Mouse (Mus musculus): ENCODE measurements around the gene Bag6. TPM values are rescaled to one million over a fixed set of nuclear protein-coding genes. Genes with fewer than 3 reads are reported as not detected.

Bag6 gene
- polyA plus RNA-seq, 1 experiment, result 411 TPM

DNA sequence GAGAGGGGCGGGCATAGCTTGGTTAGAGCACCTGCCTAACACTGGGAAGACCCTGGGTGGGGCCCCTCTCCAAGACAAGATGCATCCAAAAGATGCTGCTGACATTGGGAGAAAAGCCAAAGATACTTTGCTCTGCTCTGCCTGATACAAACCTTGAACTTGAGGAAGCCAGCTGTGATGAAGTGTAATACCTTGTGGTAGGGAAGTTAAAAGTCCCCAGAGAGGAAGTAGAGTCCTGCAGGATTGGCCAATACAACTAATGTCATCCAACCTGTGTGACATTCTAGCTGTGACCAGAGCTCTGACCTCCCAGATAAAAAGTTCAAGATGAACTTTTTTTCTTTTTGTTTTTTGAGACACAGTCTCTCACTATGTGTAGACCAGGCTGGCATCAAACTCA, 9.9 kb upstream of the Bag6 start:
- Histone ChIP-seq H3K36me3 (ENCODE audit: control insufficient read depth, insufficient read depth, low read length) (no peaks in the 10 kb centered on the region), H3K27ac (ENCODE audit: control insufficient read depth, insufficient read depth, low read length) (no peak overlapping the region), H3K4me3 (ENCODE audit: control insufficient read depth, insufficient read depth, low read length) (no peak overlapping the region), H3K27me3 (ENCODE audit: control insufficient read depth, insufficient read depth, low read length) (no peaks in the 10 kb centered on the region), H3K4me1 (replicated peaks; ENCODE audit: control insufficient read depth, insufficient read depth, low read length) (peaks cover 27% of the 10 kb centered on the region)
- DNase-seq, result no peak
- TF ChIP-seq CTCF (IDR thresholded peaks at IDR 0.05; ENCODE audit: borderline replicate concordance, control insufficient read depth, extremely low read depth, insufficient read depth, low read length, poor library complexity) (no peak), POLR2A (IDR thresholded peaks at IDR 0.05; ENCODE audit: control insufficient read depth, extremely low read depth, insufficient read depth, low read length, poor library complexity) (no peak)
- 96% methylated on average over 1 of the region's 1 CpGs for WGBS

DNA sequence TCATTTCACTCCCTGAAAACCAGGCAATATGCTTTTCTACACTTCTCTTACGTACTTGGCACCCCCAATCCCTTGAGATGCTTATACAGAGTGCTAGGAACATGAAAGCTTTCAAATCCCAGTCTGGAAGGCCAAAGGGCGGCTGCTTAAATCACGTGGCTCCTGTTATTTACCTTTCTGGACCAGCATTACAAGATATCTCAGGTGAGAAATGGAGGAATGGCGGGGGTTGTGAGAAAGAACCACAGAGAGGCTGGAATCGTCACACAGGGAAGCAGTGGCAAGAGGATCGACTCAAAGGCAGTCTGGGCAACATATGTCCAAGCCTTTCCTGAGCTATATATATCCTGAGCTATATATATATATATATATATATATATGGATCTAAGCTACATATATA, 9.4 kb upstream of the Bag6 start:
- no peak overlapping the region; the same call in 1 of the 2 replicates for H3K4me3 ChIP-seq (ENCODE audit: control insufficient read depth, insufficient read depth, low read length)
- 60% methylated on average over 6 of the region's 6 CpGs for WGBS
- no peak overlapping the region for H3K27ac ChIP-seq (ENCODE audit: control insufficient read depth, insufficient read depth, low read length)
- H3K4me1 ChIP-seq (replicated peaks; ENCODE audit: control insufficient read depth, insufficient read depth, low read length), result peaks cover 22% of the 10 kb centered on the region
- no peak for TF ChIP-seq POLR2A (IDR thresholded peaks at IDR 0.05; ENCODE audit: control insufficient read depth, extremely low read depth, insufficient read depth, low read length, poor library complexity)
- DNase-seq, result no peak
- H3K36me3 ChIP-seq (ENCODE audit: control insufficient read depth, insufficient read depth, low read length), result no peaks in the 10 kb centered on the region
- H3K27me3 ChIP-seq (ENCODE audit: control insufficient read depth, insufficient read depth, low read length), result no peaks in the 10 kb centered on the region

DNA sequence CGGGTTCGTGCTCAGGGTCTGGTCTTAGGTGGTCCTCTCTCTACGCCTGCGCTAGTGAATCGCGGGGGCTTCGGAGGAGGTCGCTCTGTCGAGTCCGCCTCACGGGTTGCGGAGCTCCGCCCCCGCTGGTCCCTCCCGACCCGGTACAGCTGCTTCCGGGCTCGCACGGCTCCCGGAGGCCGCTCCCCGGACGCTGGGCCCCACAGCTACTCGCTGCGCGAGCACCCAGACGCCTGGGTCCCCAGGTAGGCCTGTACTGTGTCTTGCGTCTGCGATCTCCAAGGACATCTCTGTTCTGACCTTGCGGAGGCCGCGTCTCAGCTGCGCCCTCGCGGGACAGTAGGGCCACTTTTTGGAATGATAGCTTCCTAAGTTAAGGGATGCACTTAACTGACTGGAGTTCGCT, 8.8 kb upstream of the Bag6 start, which contains the start of gene D17H6S53E:
D17H6S53E (plus strand) TSS at position 168 of the 406 bp plus-strand sequence.
- peak; percentile 85 for DNase-seq
- Histone ChIP-seq H3K4me1 (replicated peaks; ENCODE audit: control insufficient read depth, insufficient read depth, low read length) (peaks cover 22% of the 10 kb centered on the region), H3K36me3 (ENCODE audit: control insufficient read depth, insufficient read depth, low read length) (no peaks in the 10 kb centered on the region), H3K27ac (ENCODE audit: control insufficient read depth, insufficient read depth, low read length) (peak within 1 kb of the TSS; percentile 81), H3K27me3 (ENCODE audit: control insufficient read depth, insufficient read depth, low read length) (no peaks in the 10 kb centered on the region), H3K4me3 (ENCODE audit: control insufficient read depth, insufficient read depth, low read length) (peak within 1 kb of the TSS; percentile 76)
- under 1% methylated on average over 36 of the region's 36 CpGs for WGBS
- TF ChIP-seq POLR2A (IDR thresholded peaks at IDR 0.05; ENCODE audit: control insufficient read depth, extremely low read depth, insufficient read depth, low read length, poor library complexity), result peak; percentile 79
- peak; percentile 53; the same call in 1 of the 2 replicates for TF ChIP-seq CTCF (IDR thresholded peaks at IDR 0.05; ENCODE audit: borderline replicate concordance, control insufficient read depth, extremely low read depth, insufficient read depth, low read length, poor library complexity)

DNA sequence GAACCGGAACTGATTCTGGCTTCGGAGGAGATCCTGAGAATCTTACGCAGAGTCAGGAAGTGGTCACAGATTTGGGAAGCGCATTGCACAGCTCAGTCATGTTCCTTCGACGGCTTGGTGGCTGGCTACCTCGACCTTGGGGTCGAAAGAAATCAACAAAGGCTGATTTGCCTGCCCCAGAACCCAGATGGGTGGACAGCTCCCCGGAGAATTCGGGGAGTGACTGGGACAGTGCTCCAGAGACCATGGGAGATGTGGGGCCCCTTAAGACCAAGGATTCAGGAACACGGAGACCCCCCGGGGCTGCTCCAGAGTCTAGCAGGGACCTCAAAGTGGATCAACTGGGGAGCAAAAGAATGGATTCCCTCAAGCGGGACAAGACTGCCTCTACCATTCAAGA, 8.0 kb upstream of the Bag6 start:
- no peaks in the 10 kb centered on the region for H3K36me3 ChIP-seq (ENCODE audit: control insufficient read depth, insufficient read depth, low read length)
- 34% methylated on average over 13 of the region's 13 CpGs for WGBS
- no peak for DNase-seq

DNA sequence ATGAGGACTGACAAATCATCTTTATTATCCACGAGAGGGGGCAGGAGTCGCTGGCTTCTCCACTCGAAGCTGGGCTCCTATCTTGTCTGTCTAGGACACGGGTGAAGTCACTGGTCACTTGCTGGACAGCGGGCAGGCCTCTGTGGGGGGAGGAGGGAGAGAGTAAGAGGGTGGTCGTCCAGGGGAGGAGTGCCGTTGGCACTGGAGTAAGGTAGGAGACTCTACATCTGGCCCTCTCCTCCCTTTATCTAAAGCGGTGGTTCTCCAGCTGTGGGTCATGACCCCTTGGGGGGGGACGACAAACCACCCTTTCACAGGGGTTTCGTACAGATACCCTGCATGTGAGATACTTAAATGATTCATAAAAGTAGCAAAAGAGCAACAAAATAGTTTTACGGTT, 6.0 kb upstream of the Bag6 start:
- H3K4me1 ChIP-seq (replicated peaks; ENCODE audit: control insufficient read depth, insufficient read depth, low read length), result peaks cover 17% of the 10 kb centered on the region
- WGBS, result 93% methylated on average over 11 of the region's 11 CpGs
- DNase-seq, result no peak
- TF ChIP-seq POLR2A (IDR thresholded peaks at IDR 0.05; ENCODE audit: control insufficient read depth, extremely low read depth, insufficient read depth, low read length, poor library complexity) (no peak), CTCF (IDR thresholded peaks at IDR 0.05; ENCODE audit: borderline replicate concordance, control insufficient read depth, extremely low read depth, insufficient read depth, low read length, poor library complexity) (no peak)
- no peak overlapping the region for H3K4me3 ChIP-seq (ENCODE audit: control insufficient read depth, insufficient read depth, low read length)
- no peaks in the 10 kb centered on the region for H3K27me3 ChIP-seq (ENCODE audit: control insufficient read depth, insufficient read depth, low read length)
- H3K36me3 ChIP-seq (ENCODE audit: control insufficient read depth, insufficient read depth, low read length), result no peaks in the 10 kb centered on the region
- no peak overlapping the region for H3K27ac ChIP-seq (ENCODE audit: control insufficient read depth, insufficient read depth, low read length)

More for the DNA sequence above, 8.0 kb upstream of the Bag6 start:
- Histone ChIP-seq H3K4me3 (ENCODE audit: control insufficient read depth, insufficient read depth, low read length) (peak overlapping the region; percentile 76), H3K27me3 (ENCODE audit: control insufficient read depth, insufficient read depth, low read length) (no peaks in the 10 kb centered on the region), H3K27ac (ENCODE audit: control insufficient read depth, insufficient read depth, low read length) (peak overlapping the region; percentile 81), H3K4me1 (replicated peaks; ENCODE audit: control insufficient read depth, insufficient read depth, low read length) (peaks cover 22% of the 10 kb centered on the region)
- TF ChIP-seq CTCF (IDR thresholded peaks at IDR 0.05; ENCODE audit: borderline replicate concordance, control insufficient read depth, extremely low read depth, insufficient read depth, low read length, poor library complexity) (no peak), POLR2A (IDR thresholded peaks at IDR 0.05; ENCODE audit: control insufficient read depth, extremely low read depth, insufficient read depth, low read length, poor library complexity) (no peak)

DNA sequence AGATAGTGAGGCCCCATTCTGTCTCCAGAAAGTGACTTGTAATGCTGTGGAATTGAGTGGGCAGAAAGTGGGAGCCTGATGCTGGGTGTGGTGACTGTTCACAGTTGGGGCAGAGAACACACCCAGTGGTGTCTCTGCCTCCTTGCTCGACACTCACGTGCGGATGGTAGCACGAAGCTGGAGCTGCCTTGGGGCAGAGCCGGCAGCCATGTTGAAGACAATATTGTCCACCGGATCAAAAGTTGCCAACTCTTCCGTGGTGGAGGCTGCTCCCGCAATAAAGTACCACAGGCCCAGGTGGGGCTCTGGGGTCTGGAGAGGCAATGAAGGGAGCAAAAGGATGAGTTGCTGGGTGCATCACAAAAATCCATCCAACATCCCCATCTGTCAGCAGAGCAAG, 3.9 kb upstream of the Bag6 start:
- H3K27me3 ChIP-seq (ENCODE audit: control insufficient read depth, insufficient read depth, low read length), result no peaks in the 10 kb centered on the region
- H3K4me3 ChIP-seq (ENCODE audit: control insufficient read depth, insufficient read depth, low read length), result no peak overlapping the region
- TF ChIP-seq CTCF (IDR thresholded peaks at IDR 0.05; ENCODE audit: borderline replicate concordance, control insufficient read depth, extremely low read depth, insufficient read depth, low read length, poor library complexity), result no peak
- TF ChIP-seq POLR2A (IDR thresholded peaks at IDR 0.05; ENCODE audit: control insufficient read depth, extremely low read depth, insufficient read depth, low read length, poor library complexity), result no peak
- no peak overlapping the region for H3K27ac ChIP-seq (ENCODE audit: control insufficient read depth, insufficient read depth, low read length)
- no peak for DNase-seq
- 94% methylated on average over 8 of the region's 8 CpGs for WGBS
- H3K36me3 ChIP-seq (ENCODE audit: control insufficient read depth, insufficient read depth, low read length), result no peaks in the 10 kb centered on the region
- H3K4me1 ChIP-seq (replicated peaks; ENCODE audit: control insufficient read depth, insufficient read depth, low read length), result peaks cover 16% of the 10 kb centered on the region

Measured in thymus, adult 2 months (tissue).